Mouse (Mus musculus) C2C12 (cell line): ENCODE measurements around the gene Olfr954. TPM values are rescaled to one million over a fixed set of nuclear protein-coding genes. Genes with fewer than 3 reads are reported as not detected.

Experiments used
- H3K27me3 ChIP-seq: one replicate; pipeline ENCODE4 v1.6.1; 2011; ENCODE audit not compliant: control insufficient read depth, insufficient read depth, insufficient read length
- H3K36me3 ChIP-seq: one replicate; pipeline ENCODE4 v1.6.1; 2011; ENCODE audit not compliant: control insufficient read depth, insufficient read depth
- H3K4me3 ChIP-seq: one replicate; pipeline ENCODE4 v1.5.1; 2011; ENCODE audit warnings: mild to moderate bottlenecking, control low read depth; ENCODE audit not compliant: poor library complexity, insufficient read depth, severe bottlenecking
- H3K79me2 ChIP-seq: one replicate; pipeline ENCODE4 v1.6.1; 2011; ENCODE audit not compliant: control insufficient read depth, insufficient read depth
- H3K79me3 ChIP-seq: one replicate; pipeline ENCODE4 v1.6.1; 2011; ENCODE audit warnings: low read depth, control low read depth
- H3ac ChIP-seq: one replicate; pipeline ENCODE3; 2011; ENCODE audit warnings: low read depth; ENCODE audit not compliant: control insufficient read depth, insufficient read length
- CEBPB ChIP-seq: IDR thresholded peaks from one replicate; pipeline ENCODE4 v1.6.1; 2011; ENCODE audit warnings: low read depth, mild to moderate bottlenecking, control low read depth, moderate library complexity
- CTCF ChIP-seq: IDR thresholded peaks from one replicate; pipeline ENCODE4 v1.5.1; 2011; ENCODE audit not compliant: control insufficient read depth, insufficient read depth, insufficient read length
- FOSL1 ChIP-seq: IDR thresholded peaks from one replicate; pipeline ENCODE4 v1.8.0; 2011; ENCODE audit warnings: mild to moderate bottlenecking, low read length; ENCODE audit not compliant: poor library complexity, insufficient read depth, severe bottlenecking
- MAX ChIP-seq: IDR thresholded peaks from one replicate; pipeline ENCODE4 v1.6.1; 2011; ENCODE audit warnings: mild to moderate bottlenecking, control low read depth
- MYOD1 ChIP-seq: IDR thresholded peaks from one replicate; pipeline ENCODE4 v1.6.1; 2011; ENCODE audit warnings: low read depth; ENCODE audit not compliant: control insufficient read depth, insufficient read length
- MYOG ChIP-seq: IDR thresholded peaks from one replicate; pipeline ENCODE4 v1.6.1; 2011; ENCODE audit not compliant: control insufficient read depth, insufficient read length; ENCODE audit errors: extremely low read depth
- USF1 ChIP-seq: IDR thresholded peaks from one replicate; pipeline ENCODE4 v1.6.1; 2011; ENCODE audit warnings: low read depth, mild to moderate bottlenecking, control low read depth, moderate library complexity
- long read RNA-seq, 2 experiments: library from polyadenylated mRNA; unstranded; transcript quantifications; one replicate each; pipeline ENCODE4 v2.0.0; 2019 to 2020
- polyA plus RNA-seq: library from polyadenylated mRNA; unstranded; fragments of >200 nt; fragmentation: generic; extraction: Trizol; gene quantifications from one replicate; pipeline ENCODE4 v1.2.1, GENCODE M21; 2012; ENCODE audit warnings: missing spikeins

Olfr954 gene
- polyA plus RNA-seq = not detected
- long read RNA-seq, experiment 1 = 0 reads
- long read RNA-seq, experiment 2 = 0 reads

DNA sequence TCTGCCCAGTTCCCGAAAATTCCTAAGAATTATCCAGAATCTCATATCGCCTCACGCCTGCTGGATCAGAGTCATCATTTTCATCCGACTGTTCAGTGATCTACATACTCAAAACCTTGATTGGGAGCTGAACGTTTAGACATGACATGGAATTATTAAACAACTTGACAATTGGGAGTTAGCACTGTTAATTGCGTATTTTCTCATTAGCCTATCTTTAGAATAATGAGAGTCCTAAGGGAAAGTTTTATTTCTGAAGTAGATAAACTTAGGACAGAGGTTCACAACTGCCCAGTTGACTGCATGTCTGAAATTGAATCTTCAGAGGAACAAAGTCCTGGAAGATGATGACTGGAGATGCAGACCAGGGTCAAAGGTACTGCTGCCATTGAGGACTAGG, at the start of gene Olfr954:
TSS of gene Olfr954 (plus strand) at position 301 of the 400 bp plus-strand sequence.
- Histone ChIP-seq H3ac (no peak within 1 kb of the TSS), H3K79me3 (no peaks in the 10 kb centered on the region), H3K4me3 (no peak within 1 kb of the TSS), H3K79me2 (no peaks in the 10 kb centered on the region), H3K27me3 (no peaks in the 10 kb centered on the region), H3K36me3 (no peaks in the 10 kb centered on the region)
- TF ChIP-seq USF1 = no peak
- no peak for TF ChIP-seq CTCF
- TF ChIP-seq MAX = no peak
- no peak for TF ChIP-seq CEBPB

DNA sequence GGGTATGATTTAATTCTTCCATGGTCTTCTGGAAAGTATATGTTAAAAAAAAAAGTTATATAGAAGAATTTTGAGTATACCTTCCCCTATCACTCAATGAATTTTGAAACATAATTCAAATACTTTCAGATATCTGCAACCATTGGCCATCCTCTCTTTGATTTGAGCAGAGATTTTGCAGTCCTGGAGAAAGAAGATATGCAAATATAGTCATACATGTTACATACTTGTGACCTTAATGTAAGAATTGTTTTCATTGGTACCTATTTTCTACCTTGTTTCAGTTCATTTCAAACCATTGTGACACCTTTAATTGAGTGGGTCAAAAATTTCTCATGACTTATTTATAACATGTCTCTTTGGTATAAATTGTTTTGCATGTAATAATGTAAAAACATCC, 29.5 kb upstream of the Olfr954 start, which contains the start of gene Olfr952:
TSS of gene Olfr952 (minus strand) at position 101 of the 400 bp plus-strand sequence.
- H3K27me3 ChIP-seq = no peaks in the 10 kb centered on the region
- no peak for TF ChIP-seq CTCF
- TF ChIP-seq CEBPB = no peak
- no peak for TF ChIP-seq MYOD1
- TF ChIP-seq MYOG = no peak
- no peak for TF ChIP-seq MAX
- TF ChIP-seq FOSL1 = no peak
- no peak for TF ChIP-seq USF1
- no peaks in the 10 kb centered on the region for H3K79me2 ChIP-seq
- no peak within 1 kb of the TSS for H3K4me3 ChIP-seq
- H3ac ChIP-seq = no peak within 1 kb of the TSS
- no peaks in the 10 kb centered on the region for H3K79me3 ChIP-seq
- H3K36me3 ChIP-seq = no peaks in the 10 kb centered on the region

DNA sequence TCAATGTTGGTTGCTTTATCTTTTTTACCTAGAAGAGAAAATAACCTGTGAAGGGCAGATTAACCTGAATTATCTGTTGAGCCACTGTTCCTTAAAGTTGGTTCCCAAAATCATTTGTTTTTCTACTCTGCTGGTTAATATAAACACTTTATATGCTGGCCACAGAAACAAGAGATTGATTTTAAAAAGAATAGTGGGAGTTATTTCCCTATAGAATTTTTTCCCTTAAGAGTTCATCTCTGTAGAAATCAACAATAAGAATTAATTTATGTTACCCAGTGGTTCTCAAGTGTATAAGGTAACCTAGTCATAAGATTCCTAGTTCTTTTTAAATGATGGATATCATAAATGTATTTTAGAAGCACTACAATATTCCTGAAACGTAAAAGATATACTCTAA, 15.3 kb downstream of the Olfr954 start, which contains the start of gene Olfr955:
TSS of gene Olfr955 (minus strand) at position 101 of the 400 bp plus-strand sequence.
- Histone ChIP-seq H3ac (no peak within 1 kb of the TSS), H3K36me3 (no peaks in the 10 kb centered on the region), H3K4me3 (no peak within 1 kb of the TSS), H3K79me2 (no peaks in the 10 kb centered on the region), H3K79me3 (no peaks in the 10 kb centered on the region), H3K27me3 (no peaks in the 10 kb centered on the region)
- TF ChIP-seq MYOD1 = no peak
- TF ChIP-seq FOSL1 = no peak
- no peak for TF ChIP-seq CTCF
- TF ChIP-seq CEBPB = no peak
- no peak for TF ChIP-seq USF1

DNA sequence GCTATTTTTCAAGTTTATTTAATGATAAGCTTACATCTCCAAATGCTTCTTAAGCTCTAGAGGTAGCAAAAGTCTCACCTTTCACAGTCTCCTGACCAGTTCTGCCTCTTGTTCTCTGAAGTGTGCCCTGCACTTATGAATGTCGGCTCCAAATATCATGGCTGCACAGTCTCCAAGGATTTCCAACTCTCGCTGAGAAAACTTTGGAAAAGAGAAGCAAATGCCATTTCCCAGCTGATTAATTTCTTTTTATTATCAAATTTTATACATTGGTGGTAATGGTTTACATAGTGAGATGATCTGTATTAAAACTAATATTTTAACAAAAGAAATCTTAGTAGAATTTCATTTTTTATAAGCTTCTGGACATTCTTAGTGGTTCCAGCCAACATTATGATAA, 37.4 kb downstream of the Olfr954 start, which contains the start of gene Olfr44:
TSS of gene Olfr44 (minus strand) at position 101 of the 400 bp plus-strand sequence.
- no peak within 1 kb of the TSS for H3ac ChIP-seq
- no peaks in the 10 kb centered on the region for H3K36me3 ChIP-seq
- TF ChIP-seq CEBPB (no peak), MAX (no peak), MYOD1 (no peak), FOSL1 (no peak), USF1 (no peak), CTCF (no peak), MYOG (no peak)
- H3K79me2 ChIP-seq = no peaks in the 10 kb centered on the region
- H3K79me3 ChIP-seq = no peaks in the 10 kb centered on the region
- H3K4me3 ChIP-seq = no peak within 1 kb of the TSS
- no peaks in the 10 kb centered on the region for H3K27me3 ChIP-seq

DNA sequence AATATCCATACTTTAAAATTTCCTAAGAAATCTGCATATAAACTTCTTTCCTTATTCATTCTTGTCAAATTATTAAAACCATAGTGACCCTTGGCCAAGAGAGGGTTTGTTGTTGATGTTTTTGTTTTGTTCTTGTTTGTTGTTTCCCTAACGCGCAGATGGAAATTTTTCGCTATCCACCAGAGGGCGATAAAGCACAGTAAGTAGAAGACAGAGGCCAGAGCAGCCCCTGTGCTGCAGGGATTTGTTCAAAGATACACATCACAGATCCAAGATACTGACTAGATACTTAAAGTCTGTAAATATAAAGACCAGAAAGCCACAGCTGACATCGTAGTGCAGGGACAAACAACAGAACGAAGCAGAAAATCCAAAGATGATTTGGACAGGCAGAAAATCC, 52.5 kb downstream of the Olfr954 start:
- H3K79me2 ChIP-seq = no peaks in the 10 kb centered on the region
- no peak for TF ChIP-seq CEBPB
- no peak for TF ChIP-seq USF1
- TF ChIP-seq FOSL1 = no peak
- TF ChIP-seq MAX = no peak
- no peak for TF ChIP-seq MYOD1
- TF ChIP-seq CTCF = no peak
- TF ChIP-seq MYOG = no peak
- no peak overlapping the region for H3ac ChIP-seq

DNA sequence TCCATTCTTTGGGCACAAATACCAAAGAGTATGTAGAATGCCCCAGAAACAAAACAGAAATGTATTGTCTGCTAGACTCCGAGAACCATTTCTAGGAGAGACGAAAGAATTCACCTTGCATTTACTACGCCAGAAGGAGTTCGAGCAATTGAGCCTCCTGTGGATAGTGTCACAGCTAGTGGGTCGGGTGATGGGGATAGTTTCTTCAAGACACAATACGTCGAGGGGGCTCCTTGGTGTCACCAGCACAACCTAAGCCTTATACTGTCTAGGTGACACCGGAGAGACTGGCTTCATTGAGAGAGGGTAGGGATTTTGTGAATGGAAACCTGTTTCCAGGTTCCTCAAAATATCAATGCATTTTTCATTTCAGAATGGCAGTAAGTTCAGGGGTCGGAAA, 52.9 kb downstream of the Olfr954 start:
- no peak overlapping the region for H3K4me3 ChIP-seq
- no peak overlapping the region for H3ac ChIP-seq
- TF ChIP-seq MYOD1 (no peak), USF1 (no peak), CEBPB (no peak), MYOG (no peak)
- no peaks in the 10 kb centered on the region for H3K79me2 ChIP-seq
- H3K36me3 ChIP-seq = no peaks in the 10 kb centered on the region
- no peaks in the 10 kb centered on the region for H3K79me3 ChIP-seq
- no peaks in the 10 kb centered on the region for H3K27me3 ChIP-seq

More for the DNA sequence above, 52.5 kb downstream of the Olfr954 start:
- no peaks in the 10 kb centered on the region for H3K27me3 ChIP-seq
- H3K36me3 ChIP-seq = no peaks in the 10 kb centered on the region
- H3K4me3 ChIP-seq = no peak overlapping the region
- H3K79me3 ChIP-seq = no peaks in the 10 kb centered on the region

Other genes starting within 250 kb of the Olfr954 start
- not detected for gene Olfr1537, start 206.7 kb upstream of the Olfr954 start, polyA plus RNA-seq
- gene Olfr945, start 179.9 kb upstream of the Olfr954 start, polyA plus RNA-seq = not detected
- not detected for gene Olfr948, start 130.7 kb upstream of the Olfr954 start, polyA plus RNA-seq
- gene Olfr951, start 69.3 kb upstream of the Olfr954 start, polyA plus RNA-seq = not detected
- gene Olfr952, start 29.6 kb upstream of the Olfr954 start, polyA plus RNA-seq = not detected
- gene Olfr955, start 15.2 kb downstream of the Olfr954 start, polyA plus RNA-seq = not detected
- gene Olfr44, start 37.3 kb downstream of the Olfr954 start, polyA plus RNA-seq = not detected
- not detected for gene Olfr957, start 59.1 kb downstream of the Olfr954 start, polyA plus RNA-seq
- gene Olfr958, start 97.4 kb downstream of the Olfr954 start, polyA plus RNA-seq = not detected
- not detected for gene Olfr959, start 118.9 kb downstream of the Olfr954 start, polyA plus RNA-seq
- not detected for gene AW551984, start 147.7 kb downstream of the Olfr954 start, polyA plus RNA-seq
- gene Olfr148, start 154.0 kb downstream of the Olfr954 start, polyA plus RNA-seq = not detected
- gene Olfr960, start 164.7 kb downstream of the Olfr954 start, polyA plus RNA-seq = not detected
- gene Olfr961, start 188.4 kb downstream of the Olfr954 start, polyA plus RNA-seq = not detected
- gene Olfr963, start 210.5 kb downstream of the Olfr954 start, polyA plus RNA-seq = not detected